Mouse (Mus musculus) neural tube, embryonic 10.5 days (tissue): ENCODE results near the gene Gm37596.
"Not testable (repeated sequence)": the region's sequence is repeated elsewhere in the genome, so short reads cannot be mapped to it uniquely, and the experiment has no call there.

Source experiments
- DNase-seq: peaks from one replicate; pipeline ENCODE4 v3.0.0-alpha.2; 2017; ENCODE audit warnings: low spot score; ENCODE audit errors: extremely low spot score

The Gm37596 gene

GRCm38 (mm10) chr3:93692970-93693369 is at the start of gene Gm37596:
TSS of gene Gm37596 (minus strand) at chr3:93693070.
- not testable (repeated sequence) for DNase-seq

- not testable (repeated sequence) for DNase-seq
Measured at GRCm38 (mm10) chr3:93708969-93709637, 16.2 kb upstream of the Gm37596 start.

GRCm38 (mm10) chr3:93676210-93676609 is 16.7 kb downstream of the Gm37596 start, which contains the start of gene Tdpoz1:
TSS of gene Tdpoz1 (minus strand) at chr3:93676310.
- DNase-seq: not testable (repeated sequence)

- not testable (repeated sequence) for DNase-seq
Measured at GRCm38 (mm10) chr3:93670805-93671503, 21.9 kb downstream of the Gm37596 start.

GRCm38 (mm10) chr3:93654260-93654659 is 38.6 kb downstream of the Gm37596 start:
- DNase-seq: no peak

GRCm38 (mm10) chr3:93652586-93652985 is 40.3 kb downstream of the Gm37596 start, which contains the start of gene Tdpoz2:
TSS of gene Tdpoz2 (minus strand) at chr3:93652686.
- DNase-seq: no peak
